Mouse (Mus musculus) lung, adult 2 months (tissue): ENCODE results near the gene Tnfrsf14.

ENCODE experiments used
- CTCF ChIP-seq: fragments of 200-500 bp; IDR thresholded peaks from 2 replicates; pipeline ENCODE4 v1.5.1; 2011; ENCODE audit warnings: mild to moderate bottlenecking, low read length, control low read depth; ENCODE audit not compliant: insufficient read depth
- POLR2A ChIP-seq: fragments of 200-500 bp; IDR thresholded peaks from 2 replicates; pipeline ENCODE4 v1.6.1; 2011; ENCODE audit warnings: low read depth, mild to moderate bottlenecking, control low read depth, low read length, borderline replicate concordance; ENCODE audit errors: extremely low read depth

DNA sequence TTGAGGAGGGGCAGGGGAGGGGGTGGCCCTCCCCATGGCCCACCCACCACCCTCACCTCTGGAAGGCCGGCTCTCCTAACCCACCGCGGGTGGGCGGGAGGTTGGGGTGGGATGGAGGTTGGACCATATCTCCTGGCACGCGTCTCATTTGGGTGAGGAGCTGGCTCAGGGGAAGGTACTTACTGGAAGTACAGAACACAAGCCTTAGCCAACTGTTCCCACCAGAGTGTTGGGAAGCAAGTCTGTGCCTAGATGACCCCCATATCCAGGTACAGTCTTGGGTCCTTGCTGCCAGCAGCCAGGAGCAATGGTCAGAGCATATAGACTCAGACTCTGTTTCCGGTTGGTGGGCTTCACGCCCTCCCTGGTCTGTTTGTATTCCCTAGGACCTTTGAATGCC, 30.3 kb upstream of the Tnfrsf14 start:
- no peak for TF ChIP-seq CTCF
- TF ChIP-seq POLR2A = no peak
